Mouse (Mus musculus): ENCODE results near the gene Coq8b.

Gene Coq8b

GRCm38 (mm10) chr7:27232781-27233281 is at the start of gene Coq8b:
Gene Coq8b, plus strand, starts transcription at chr7:27233023.
- DNase-seq (ENCODE audit: low read depth, low spot score), result peak; percentile 95

DNA sequence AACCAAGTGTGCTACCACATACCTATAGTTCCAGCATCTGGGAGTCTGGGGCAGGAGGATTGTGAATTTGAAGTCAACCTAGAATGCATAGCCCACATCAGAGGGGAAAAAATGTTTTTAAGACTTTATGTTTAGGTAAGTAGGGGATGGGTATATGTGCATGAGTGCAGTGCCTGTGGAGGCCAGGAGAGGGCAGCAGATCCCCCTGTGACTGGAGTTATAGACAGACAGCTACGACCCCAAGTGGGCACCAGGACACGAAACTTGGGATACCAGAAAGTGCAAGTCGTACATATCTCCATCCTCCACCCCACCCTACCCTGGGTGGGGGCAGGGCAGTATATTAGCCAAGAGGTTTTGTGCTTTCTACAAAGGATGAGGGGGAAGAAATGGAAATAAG is 47.9 kb upstream of the Coq8b start:
- peak; percentile 35 for DNase-seq (ENCODE audit: low read depth, low spot score)

- DNase-seq (ENCODE audit: low read depth, low spot score), result no peak
Measured at GRCm38 (mm10) chr7:27185986-27186385, 46.8 kb upstream of the Coq8b start.

DNA sequence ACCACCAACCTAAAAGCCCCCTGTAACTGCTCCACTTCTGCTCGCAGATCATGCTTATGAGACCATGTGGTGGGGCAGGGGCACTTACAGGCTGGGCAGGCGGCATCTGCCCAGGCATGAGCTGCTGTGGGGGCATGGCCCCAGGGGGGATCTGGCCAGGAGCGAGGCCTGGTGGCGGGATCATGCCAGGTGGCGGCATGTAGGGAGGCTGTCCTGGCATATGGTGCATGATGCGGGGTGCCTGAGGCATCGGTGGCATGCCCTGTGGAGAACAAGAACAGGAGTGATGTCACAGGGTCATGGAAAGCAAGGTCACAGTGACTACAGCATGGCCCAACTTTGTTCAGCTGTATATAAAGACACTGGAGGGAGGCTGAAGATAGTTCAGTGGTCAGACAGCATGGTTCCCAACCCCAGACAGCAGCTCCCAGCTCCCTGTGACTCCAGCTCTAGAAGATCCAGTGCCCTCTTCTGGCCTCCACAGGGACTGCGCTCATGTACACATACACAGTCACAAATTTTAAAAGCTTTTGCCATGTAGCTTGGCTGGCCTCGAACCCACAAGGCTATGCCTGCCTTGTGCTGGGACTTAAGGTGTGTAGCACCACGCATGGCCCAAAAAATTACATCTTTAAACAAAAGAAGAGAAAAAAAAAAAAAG is 43.4 kb upstream of the Coq8b start:
- no peak for DNase-seq (ENCODE audit: low read depth, low spot score)

GRCm38 (mm10) chr7:27192434-27192833 is 40.4 kb upstream of the Coq8b start:
- DNase-seq (ENCODE audit: low read depth, low spot score), result no peak

GRCm38 (mm10) chr7:27193731-27194130 is 39.1 kb upstream of the Coq8b start:
- no peak for DNase-seq (ENCODE audit: low read depth, low spot score)

- DNase-seq (ENCODE audit: low read depth, low spot score), result peak; percentile 98
Measured at GRCm38 (mm10) chr7:27195681-27196611, 36.9 kb upstream of the Coq8b start, which contains the start of the genes BC024978 and Snrpa. Gene BC024978, plus strand, starts transcription at chr7:27195781. Gene Snrpa, minus strand, starts transcription at chr7:27196271.

GRCm38 (mm10) chr7:27197136-27197535 is 35.7 kb upstream of the Coq8b start:
- no peak for DNase-seq (ENCODE audit: low read depth, low spot score)

- no peak for DNase-seq (ENCODE audit: low read depth, low spot score)
Measured at GRCm38 (mm10) chr7:27197634-27198033, 35.2 kb upstream of the Coq8b start.

- DNase-seq (ENCODE audit: low read depth, low spot score), result no peak
Measured at GRCm38 (mm10) chr7:27198355-27198754, 34.5 kb upstream of the Coq8b start.

DNA sequence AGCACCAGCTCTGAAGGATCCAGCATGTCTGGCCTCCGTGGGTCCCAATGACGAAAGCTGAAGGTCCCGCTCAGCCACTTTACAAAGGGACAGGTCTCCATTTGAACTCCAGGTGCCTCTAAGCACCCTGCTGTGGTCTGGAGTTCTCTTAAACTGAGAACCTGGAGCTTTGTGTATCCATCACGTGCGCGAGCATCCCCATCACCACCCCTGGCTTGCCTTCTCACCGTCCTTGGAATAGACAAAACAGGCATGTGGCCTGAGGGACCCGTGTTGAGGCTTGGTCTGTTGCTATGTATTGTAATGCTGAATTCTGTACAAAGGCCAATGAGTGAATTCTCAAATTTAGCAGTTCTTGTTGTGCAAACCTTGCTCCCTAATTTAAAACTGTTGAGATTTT is 34.0 kb upstream of the Coq8b start:
- DNase-seq (ENCODE audit: low read depth, low spot score), result no peak

DNA sequence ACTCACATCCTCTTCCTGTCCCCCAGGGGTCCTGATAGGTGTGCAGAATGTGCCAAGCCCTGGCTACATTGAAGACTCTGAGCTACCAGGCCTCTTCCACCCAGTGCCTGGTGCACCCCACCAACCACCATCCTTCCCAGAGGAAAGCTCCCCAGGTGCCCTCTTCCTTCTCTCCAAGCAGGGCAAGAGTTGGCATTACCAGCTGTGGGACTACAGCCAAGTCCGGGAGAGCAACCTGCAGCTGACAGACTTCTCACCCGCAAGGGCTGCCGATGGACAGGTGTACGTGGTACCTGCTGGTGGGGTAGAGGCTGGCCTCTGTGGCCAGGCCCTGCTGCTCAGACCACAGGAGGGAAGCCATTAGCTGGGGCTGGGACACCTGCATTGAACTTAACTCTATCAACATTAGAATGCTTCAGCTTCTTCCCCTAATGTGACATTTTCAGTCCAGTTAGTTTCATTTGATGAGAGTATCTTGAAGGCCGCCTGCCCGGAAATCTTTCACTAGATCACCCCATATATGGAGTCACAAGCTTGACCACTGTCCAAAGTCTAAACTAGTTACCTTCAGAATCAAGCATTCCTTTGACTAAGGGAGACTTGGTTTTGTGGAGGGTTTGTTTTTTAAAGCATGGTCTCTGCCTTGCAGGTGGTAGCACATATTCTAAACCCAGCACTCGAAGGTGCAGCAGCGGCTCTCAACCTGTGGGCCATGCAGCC is 28.9 kb upstream of the Coq8b start:
- DNase-seq (ENCODE audit: low read depth, low spot score), result no peak

GRCm38 (mm10) chr7:27212626-27213025 is 20.2 kb upstream of the Coq8b start:
- DNase-seq (ENCODE audit: low read depth, low spot score), result no peak

GRCm38 (mm10) chr7:27218586-27218985 is 14.2 kb upstream of the Coq8b start:
- DNase-seq (ENCODE audit: low read depth, low spot score), result no peak

GRCm38 (mm10) chr7:27219937-27220336 is 12.9 kb upstream of the Coq8b start:
- DNase-seq (ENCODE audit: low read depth, low spot score), result no peak

- no peak for DNase-seq (ENCODE audit: low read depth, low spot score)
Measured at GRCm38 (mm10) chr7:27221939-27222338, 10.9 kb upstream of the Coq8b start.

- no peak for DNase-seq (ENCODE audit: low read depth, low spot score)
Measured at GRCm38 (mm10) chr7:27222538-27222937, 10.3 kb upstream of the Coq8b start.

GRCm38 (mm10) chr7:27224877-27225575 is 7.8 kb upstream of the Coq8b start:
- peak; percentile 25 for DNase-seq (ENCODE audit: low read depth, low spot score)

DNA sequence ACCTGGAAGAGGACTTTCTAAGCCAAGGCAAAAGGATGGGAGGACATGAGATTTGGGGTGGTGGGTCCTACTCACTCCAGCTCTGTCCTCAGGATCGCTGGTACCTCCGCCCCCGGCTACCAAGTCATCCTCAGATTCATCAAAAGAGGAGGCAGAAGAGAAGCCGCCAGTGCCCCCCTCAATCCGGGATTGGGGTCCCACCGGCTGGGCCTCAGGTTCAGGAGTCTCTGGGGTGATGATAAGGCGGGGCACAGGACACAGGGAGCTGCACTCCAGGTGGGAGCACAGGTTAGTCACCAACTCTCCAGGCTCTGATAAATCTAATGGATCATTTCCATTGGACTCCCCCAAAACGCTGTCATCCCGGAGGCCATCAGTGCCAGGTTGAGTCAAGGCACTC is 5.5 kb upstream of the Coq8b start:
- no peak for DNase-seq (ENCODE audit: low read depth, low spot score)

- no peak for DNase-seq (ENCODE audit: low read depth, low spot score)
Measured at GRCm38 (mm10) chr7:27227676-27228075, 5.1 kb upstream of the Coq8b start.

DNA sequence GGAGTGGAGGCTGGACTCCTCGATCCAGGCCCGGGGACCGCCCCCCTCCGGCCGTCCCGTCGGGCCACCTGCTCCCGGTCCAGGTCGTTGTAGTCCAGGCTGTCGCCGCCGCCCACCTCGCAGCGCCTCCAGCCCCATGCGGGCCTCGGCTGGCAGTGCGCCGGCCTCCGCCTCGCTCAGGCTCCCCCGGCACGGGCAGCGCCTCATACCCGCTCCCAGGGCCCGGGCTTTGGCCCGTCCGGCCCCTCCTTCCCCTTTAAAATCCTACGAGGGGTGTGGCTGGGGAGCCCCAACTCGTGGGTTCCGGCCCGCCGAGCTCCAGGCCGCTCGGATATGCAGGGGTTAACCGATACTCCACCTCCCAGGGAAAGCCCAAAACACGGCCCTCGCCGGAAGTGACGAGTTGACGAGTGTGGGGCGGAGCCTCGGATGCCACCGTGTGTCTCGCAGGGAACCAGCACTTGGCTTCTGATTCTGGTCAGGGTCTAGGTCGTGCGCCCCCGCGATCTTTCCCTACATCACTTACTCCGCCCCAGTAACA is 4.5 kb upstream of the Coq8b start, which contains the start of gene Itpkc:
Gene Itpkc (minus strand): TSS at position 381 of the 541 bp plus-strand sequence.
- DNase-seq (ENCODE audit: low read depth, low spot score), result peak; percentile 97

All from forelimb bud, embryonic 11.5 days (tissue).